ENCODE assay signal across 25 mouse cellular contexts in genomic region chr4:146492439-146492838, GRCm38 (mm10). TPM values are rescaled to one million over a fixed set of nuclear protein-coding genes. Genes with fewer than 3 reads are reported as not detected.
A peak's percentile ranks its signal among the peaks of the same experiment; 100 is the strongest.
DNase-seq lines count a peak whose midpoint lies in the region; ATAC-seq and TF ChIP-seq lines count a peak whose summit lies in the region.
"Had no signal": no experiment of that assay in that cellular context is flagged by ENCODE, and none has a peak within 500 bp of the region (broad histone marks: within the 10 kb centered on the region; RNA-seq: fewer than 3 reads in every experiment).

No protein-coding gene starts in this region.

- TF ChIP-seq EP300 in stomach, postnatal 0 days (optimal IDR thresholded peaks at IDR 0.05): no peak

- TF ChIP-seq CTCF in stomach, postnatal 0 days (IDR thresholded peaks at IDR 0.05; ENCODE audit: low read depth): no peak

- H3K9me3 ChIP-seq in hindbrain, embryonic 12.5 days (replicated peaks): peaks cover 56% of the 10 kb centered on the region
- peaks cover 28% of the 10 kb centered on the region for H3K9me3 ChIP-seq in hindbrain, embryonic 11.5 days (ENCODE audit: control insufficient read depth, low read length)
- peaks cover 62% of the 10 kb centered on the region for H3K9me3 ChIP-seq in midbrain, embryonic 12.5 days
- H3K9me3 ChIP-seq in midbrain, embryonic 13.5 days: peaks cover 56% of the 10 kb centered on the region
- H3K9me3 ChIP-seq in neural tube, embryonic 14.5 days (ENCODE audit: control insufficient read depth, low read length): peaks cover 41% of the 10 kb centered on the region
- peaks cover 63% of the 10 kb centered on the region for H3K9me3 ChIP-seq in neural tube, embryonic 15.5 days (replicated peaks)
- H3K9me3 ChIP-seq in stomach, postnatal 0 days (ENCODE audit: control insufficient read depth, low read length): peaks cover 12% of the 10 kb centered on the region

- no peak overlapping the region for H3K4me2 ChIP-seq in hindbrain, embryonic 12.5 days (replicated peaks)
- no peak overlapping the region for H3K4me2 ChIP-seq in hindbrain, embryonic 11.5 days (replicated peaks; ENCODE audit: low read depth, low read length)
- H3K4me2 ChIP-seq in midbrain, embryonic 12.5 days (replicated peaks): no peak overlapping the region
- no peak overlapping the region for H3K4me2 ChIP-seq in midbrain, embryonic 13.5 days (replicated peaks)
- H3K4me2 ChIP-seq in neural tube, embryonic 14.5 days (ENCODE audit: low read depth, low read length): no peak overlapping the region
- H3K4me2 ChIP-seq in neural tube, embryonic 15.5 days: no peak overlapping the region
- no peak overlapping the region for H3K4me2 ChIP-seq in stomach, postnatal 0 days (replicated peaks; ENCODE audit: low read depth)
- H3K4me2 ChIP-seq: embryonic facial prominence, embryonic 12.5 days; forebrain, embryonic 13.5 days; forebrain, embryonic 15.5 days had no signal

- no peaks in the 10 kb centered on the region for H3K36me3 ChIP-seq in hindbrain, embryonic 12.5 days
- H3K36me3 ChIP-seq in hindbrain, embryonic 11.5 days (ENCODE audit: control insufficient read depth, insufficient read depth, low read length): no peaks in the 10 kb centered on the region
- no peaks in the 10 kb centered on the region for H3K36me3 ChIP-seq in midbrain, embryonic 12.5 days
- H3K36me3 ChIP-seq in midbrain, embryonic 13.5 days: no peaks in the 10 kb centered on the region
- no peaks in the 10 kb centered on the region for H3K36me3 ChIP-seq in neural tube, embryonic 14.5 days (ENCODE audit: control insufficient read depth, insufficient read depth, low read length)
- H3K36me3 ChIP-seq in neural tube, embryonic 15.5 days: peaks cover 4% of the 10 kb centered on the region; the same call in 1 of the 2 replicates
- H3K36me3 ChIP-seq in stomach, postnatal 0 days (ENCODE audit: control insufficient read depth, insufficient read depth, low read length): no peaks in the 10 kb centered on the region
- H3K36me3 ChIP-seq: embryonic facial prominence, embryonic 10.5 days; embryonic facial prominence, embryonic 12.5 days; forebrain, embryonic 15.5 days had no signal

- H3K9ac ChIP-seq in hindbrain, embryonic 12.5 days: no peak overlapping the region
- H3K9ac ChIP-seq in hindbrain, embryonic 11.5 days (ENCODE audit: low read depth, low read length): no peak overlapping the region
- no peak overlapping the region for H3K9ac ChIP-seq in midbrain, embryonic 12.5 days (replicated peaks)
- H3K9ac ChIP-seq in midbrain, embryonic 13.5 days (replicated peaks): no peak overlapping the region
- H3K9ac ChIP-seq in neural tube, embryonic 14.5 days (replicated peaks; ENCODE audit: low read depth, low read length): no peak overlapping the region
- H3K9ac ChIP-seq in neural tube, embryonic 15.5 days (replicated peaks): no peak overlapping the region
- H3K9ac ChIP-seq in stomach, postnatal 0 days (ENCODE audit: low read length): no peak overlapping the region
- H3K9ac ChIP-seq: embryonic facial prominence, embryonic 12.5 days; forebrain, embryonic 13.5 days; forebrain, embryonic 15.5 days had no signal

- ATAC-seq in hindbrain, embryonic 12.5 days (ENCODE audit: low FRiP score): 0 out of 2 replicates have a peak, but pooled peaks have one; percentile 24
- no peak for ATAC-seq in hindbrain, embryonic 11.5 days (ENCODE audit: low FRiP score)
- 0 out of 2 replicates have a peak, but pooled peaks have one; percentile 8 for ATAC-seq in midbrain, embryonic 12.5 days (ENCODE audit: low FRiP score, low read depth)
- ATAC-seq in midbrain, embryonic 13.5 days: no peak
- ATAC-seq in neural tube, embryonic 14.5 days (ENCODE audit: low read depth): 0 out of 2 replicates have a peak, but pooled peaks have one; percentile 33
- ATAC-seq in neural tube, embryonic 15.5 days (ENCODE audit: low FRiP score): no peak
- ATAC-seq in stomach, postnatal 0 days (ENCODE audit: low FRiP score, low TSS enrichment): no peak
- ATAC-seq: activated CD4-positive, CD25-positive, alpha-beta regulatory T cell, adult 4 months; CD4-positive, CD25-positive, alpha-beta regulatory T cell, adult 4 months; forebrain, embryonic 13.5 days; forebrain, embryonic 15.5 days had no signal

- H3K4me3 ChIP-seq in hindbrain, embryonic 12.5 days: no peak overlapping the region
- H3K4me3 ChIP-seq in hindbrain, embryonic 11.5 days (ENCODE audit: low read depth, low read length): no peak overlapping the region
- no peak overlapping the region for H3K4me3 ChIP-seq in midbrain, embryonic 12.5 days
- H3K4me3 ChIP-seq in midbrain, embryonic 13.5 days (replicated peaks): no peak overlapping the region
- H3K4me3 ChIP-seq in neural tube, embryonic 14.5 days (ENCODE audit: low read depth, low read length): no peak overlapping the region
- no peak overlapping the region for H3K4me3 ChIP-seq in neural tube, embryonic 15.5 days (replicated peaks)
- H3K4me3 ChIP-seq in stomach, postnatal 0 days (ENCODE audit: low read depth, low read length): no peak overlapping the region
- H3K4me3 ChIP-seq: embryonic facial prominence, embryonic 10.5 days; embryonic facial prominence, embryonic 12.5 days; forebrain, embryonic 13.5 days; forebrain, embryonic 15.5 days had no signal

- H3K4me1 ChIP-seq in hindbrain, embryonic 12.5 days: no peaks in the 10 kb centered on the region
- H3K4me1 ChIP-seq in hindbrain, embryonic 11.5 days (replicated peaks; ENCODE audit: control insufficient read depth, insufficient read depth, low read length): no peaks in the 10 kb centered on the region
- H3K4me1 ChIP-seq in midbrain, embryonic 12.5 days: no peaks in the 10 kb centered on the region
- H3K4me1 ChIP-seq in midbrain, embryonic 13.5 days (replicated peaks): no peaks in the 10 kb centered on the region
- H3K4me1 ChIP-seq in neural tube, embryonic 14.5 days (ENCODE audit: control insufficient read depth, insufficient read depth, low read length): no peaks in the 10 kb centered on the region
- H3K4me1 ChIP-seq in neural tube, embryonic 15.5 days: no peaks in the 10 kb centered on the region
- H3K4me1 ChIP-seq in stomach, postnatal 0 days (replicated peaks; ENCODE audit: control insufficient read depth, insufficient read depth): no peaks in the 10 kb centered on the region
- H3K4me1 ChIP-seq: embryonic facial prominence, embryonic 10.5 days; embryonic facial prominence, embryonic 12.5 days; forebrain, embryonic 13.5 days; forebrain, embryonic 15.5 days had no signal

- no peak overlapping the region for H3K27ac ChIP-seq in hindbrain, embryonic 12.5 days
- H3K27ac ChIP-seq in hindbrain, embryonic 11.5 days (ENCODE audit: low read depth, low read length): no peak overlapping the region
- H3K27ac ChIP-seq in midbrain, embryonic 12.5 days (replicated peaks): no peak overlapping the region
- H3K27ac ChIP-seq in midbrain, embryonic 13.5 days: no peak overlapping the region
- no peak overlapping the region for H3K27ac ChIP-seq in neural tube, embryonic 14.5 days (ENCODE audit: low read depth, low read length)
- H3K27ac ChIP-seq in neural tube, embryonic 15.5 days (replicated peaks): no peak overlapping the region
- H3K27ac ChIP-seq in stomach, postnatal 0 days (replicated peaks): no peak overlapping the region
- H3K27ac ChIP-seq: embryonic facial prominence, embryonic 10.5 days; embryonic facial prominence, embryonic 12.5 days; forebrain, embryonic 13.5 days; forebrain, embryonic 15.5 days had no signal

- DNase-seq in hindbrain, embryonic 11.5 days (ENCODE audit: low spot score): no peak
- DNase-seq in stomach, postnatal 0 days (ENCODE audit: low spot score): no peak
- DNase-seq: adrenal gland, adult 8-10 months; adrenal gland, postnatal 14 days; adrenal gland, postnatal 36 days; B cell, adult 2 months; cerebellum, adult 11-12 months; cerebellum, adult 2 months; cerebellum, adult 9-10 months; cerebellum, postnatal 10 days; cerebellum, postnatal 25 days had no signal

- no peaks in the 10 kb centered on the region for H3K27me3 ChIP-seq in hindbrain, embryonic 12.5 days
- no peaks in the 10 kb centered on the region for H3K27me3 ChIP-seq in hindbrain, embryonic 11.5 days (ENCODE audit: control insufficient read depth, insufficient read depth, low read length)
- no peaks in the 10 kb centered on the region for H3K27me3 ChIP-seq in midbrain, embryonic 12.5 days
- no peaks in the 10 kb centered on the region for H3K27me3 ChIP-seq in midbrain, embryonic 13.5 days
- no peaks in the 10 kb centered on the region for H3K27me3 ChIP-seq in neural tube, embryonic 14.5 days (ENCODE audit: control insufficient read depth, insufficient read depth, low read length)
- H3K27me3 ChIP-seq in neural tube, embryonic 15.5 days (replicated peaks): no peaks in the 10 kb centered on the region
- H3K27me3 ChIP-seq in stomach, postnatal 0 days (ENCODE audit: control insufficient read depth, insufficient read depth, low read length): no peaks in the 10 kb centered on the region
- H3K27me3 ChIP-seq: CH12.LX; embryonic facial prominence, embryonic 12.5 days; forebrain, embryonic 13.5 days; forebrain, embryonic 15.5 days had no signal

RNA-seq across cellular contexts. Expression of gene Zfp981, which starts 9.4 kb away (rescaled TPM):
- polyA plus RNA-seq in hindbrain, embryonic 12.5 days (2016; fragmentation: Nextera tagmentation; extraction: Ambion mirVana): 0.08 and 0.12 TPM in 2 replicates
- 0.19 TPM in 1 of 2 replicates, not detected in the other for polyA plus RNA-seq in hindbrain, embryonic 11.5 days (2014; fragmentation: Nextera tagmentation; extraction: Ambion mirVana)
- polyA plus RNA-seq in midbrain, embryonic 12.5 days (2016; fragmentation: Nextera tagmentation; extraction: Ambion mirVana): not detected in 2 replicates
- polyA plus RNA-seq in midbrain, embryonic 13.5 days (2015; fragmentation: Nextera tagmentation; extraction: Ambion mirVana): 0.09 TPM in 1 of 2 replicates, not detected in the other
- polyA plus RNA-seq in neural tube, embryonic 14.5 days (2014; fragmentation: Nextera tagmentation; extraction: Ambion mirVana): 0.31 and 0.32 TPM in 2 replicates
- polyA plus RNA-seq in neural tube, embryonic 15.5 days (2015; fragmentation: Nextera tagmentation; extraction: Ambion mirVana): 0.17 and 0.20 TPM in 2 replicates
- polyA plus RNA-seq in stomach, postnatal 0 days (2015; fragmentation: Nextera tagmentation; extraction: Ambion mirVana): 0.04 TPM in 1 of 2 replicates, not detected in the other
- polyA plus RNA-seq: CD4-positive, CD25-positive, alpha-beta regulatory T cell, adult 4 months; embryonic facial prominence, embryonic 14.5 days; forebrain, embryonic 11.5 days; forebrain, embryonic 15.5 days had no signal

RNA-seq across cellular contexts. Expression of gene Zfp992, which starts 43.6 kb away (rescaled TPM):
- polyA plus RNA-seq in hindbrain, embryonic 12.5 days (2016; fragmentation: Nextera tagmentation; extraction: Ambion mirVana): 3.1 and 3.9 TPM in 2 replicates
- 3.6 and 3.9 TPM in 2 replicates for polyA plus RNA-seq in hindbrain, embryonic 11.5 days (2014; fragmentation: Nextera tagmentation; extraction: Ambion mirVana)
- polyA plus RNA-seq in midbrain, embryonic 12.5 days (2016; fragmentation: Nextera tagmentation; extraction: Ambion mirVana): 2.4 and 2.6 TPM in 2 replicates
- 1.9 and 2.0 TPM in 2 replicates for polyA plus RNA-seq in midbrain, embryonic 13.5 days (2015; fragmentation: Nextera tagmentation; extraction: Ambion mirVana)
- polyA plus RNA-seq in neural tube, embryonic 14.5 days (2014; fragmentation: Nextera tagmentation; extraction: Ambion mirVana): 3.6 and 5.1 TPM in 2 replicates
- polyA plus RNA-seq in neural tube, embryonic 15.5 days (2015; fragmentation: Nextera tagmentation; extraction: Ambion mirVana): 2.6 and 3.1 TPM in 2 replicates
- polyA plus RNA-seq in stomach, postnatal 0 days (2015; fragmentation: Nextera tagmentation; extraction: Ambion mirVana): 1.2 and 1.5 TPM in 2 replicates

Comparison
In these comparisons a context has a peak if more than half of its experiments do, and no peak if none do; other contexts are left out.
1. ATAC-seq: peak in hindbrain, embryonic 12.5 days (single experiment), midbrain, embryonic 12.5 days (single experiment) and neural tube, embryonic 14.5 days (single experiment); none in hindbrain, embryonic 11.5 days (single experiment), midbrain, embryonic 13.5 days (single experiment), neural tube, embryonic 15.5 days (single experiment) and stomach, postnatal 0 days (single experiment).